Mouse (Mus musculus): ENCODE measurements around the gene Tram1l1.
"Not testable (repeated sequence)": the region's sequence is repeated elsewhere in the genome, so short reads cannot be mapped to it uniquely, and the experiment has no call there.

The Tram1l1 gene

DNA sequence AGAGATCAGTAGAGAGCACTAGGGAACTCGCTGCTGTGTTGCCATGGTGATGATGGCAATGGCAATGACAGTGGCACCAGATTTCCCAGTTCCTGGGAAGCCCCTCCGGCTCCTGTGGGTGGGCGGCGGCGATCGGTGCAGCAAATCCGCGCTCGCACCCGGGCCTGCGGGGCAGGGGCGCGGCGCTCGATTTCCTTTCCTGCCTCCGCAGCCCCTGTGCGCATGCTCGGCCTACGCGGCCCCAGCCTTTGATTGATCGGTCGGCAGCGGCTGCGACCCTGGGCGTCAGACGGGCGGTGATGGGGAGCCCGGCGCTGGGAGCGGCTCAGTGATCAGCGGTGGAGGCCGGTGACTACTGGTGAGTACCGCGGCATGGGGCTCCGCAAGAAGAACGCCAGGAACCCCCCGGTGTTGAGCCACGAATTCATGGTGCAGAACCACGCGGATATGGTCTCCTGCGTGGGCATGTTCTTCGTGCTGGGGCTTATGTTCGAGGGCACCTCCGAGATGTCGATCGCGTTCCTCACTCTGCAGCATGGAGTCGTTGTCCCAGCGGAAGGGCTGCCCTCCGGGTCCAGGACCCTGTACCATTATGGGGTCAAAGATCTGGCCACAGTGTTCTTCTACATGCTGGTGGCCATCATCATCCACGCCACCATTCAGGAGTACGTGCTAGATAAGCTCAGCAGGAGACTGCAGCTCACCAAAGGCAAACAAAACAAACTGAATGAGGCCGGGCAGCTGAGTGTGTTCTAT, at the start of gene Tram1l1:
TSS of gene Tram1l1 (plus strand) at position 35 of the 756 bp plus-strand sequence.
- DNase-seq (ENCODE audit: extremely low read depth, low read depth, low spot score): no peak

DNA sequence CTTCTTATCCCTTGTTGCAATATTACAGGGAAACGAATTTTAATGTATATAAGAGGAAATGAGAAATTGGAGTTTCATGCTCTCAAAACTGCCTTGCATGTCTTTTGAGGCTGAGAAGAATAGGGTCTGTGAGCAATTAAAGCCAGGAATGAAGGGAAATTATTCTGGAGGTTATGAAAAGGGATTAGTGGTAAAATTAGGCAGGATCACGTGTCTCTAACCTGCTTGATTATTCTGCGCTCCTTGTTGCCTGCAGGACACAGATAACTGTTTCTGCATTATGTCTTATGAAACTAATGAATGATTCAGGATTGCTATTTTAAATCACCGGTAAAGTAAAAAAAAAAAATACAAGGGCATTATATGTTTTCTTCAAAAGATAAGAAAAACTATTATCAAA, 49.4 kb upstream of the Tram1l1 start:
- DNase-seq (ENCODE audit: extremely low read depth, low read depth, low spot score): no peak

- DNase-seq (ENCODE audit: extremely low read depth, low read depth, low spot score): no peak
These were observed 49.0 kb upstream of the Tram1l1 start for GRCm38 (mm10) chr3:124271668-124272067.

GRCm38 (mm10) chr3:124272465-124273089, 48.1 kb upstream of the Tram1l1 start:
- no peak for DNase-seq (ENCODE audit: extremely low read depth, low read depth, low spot score)

DNA sequence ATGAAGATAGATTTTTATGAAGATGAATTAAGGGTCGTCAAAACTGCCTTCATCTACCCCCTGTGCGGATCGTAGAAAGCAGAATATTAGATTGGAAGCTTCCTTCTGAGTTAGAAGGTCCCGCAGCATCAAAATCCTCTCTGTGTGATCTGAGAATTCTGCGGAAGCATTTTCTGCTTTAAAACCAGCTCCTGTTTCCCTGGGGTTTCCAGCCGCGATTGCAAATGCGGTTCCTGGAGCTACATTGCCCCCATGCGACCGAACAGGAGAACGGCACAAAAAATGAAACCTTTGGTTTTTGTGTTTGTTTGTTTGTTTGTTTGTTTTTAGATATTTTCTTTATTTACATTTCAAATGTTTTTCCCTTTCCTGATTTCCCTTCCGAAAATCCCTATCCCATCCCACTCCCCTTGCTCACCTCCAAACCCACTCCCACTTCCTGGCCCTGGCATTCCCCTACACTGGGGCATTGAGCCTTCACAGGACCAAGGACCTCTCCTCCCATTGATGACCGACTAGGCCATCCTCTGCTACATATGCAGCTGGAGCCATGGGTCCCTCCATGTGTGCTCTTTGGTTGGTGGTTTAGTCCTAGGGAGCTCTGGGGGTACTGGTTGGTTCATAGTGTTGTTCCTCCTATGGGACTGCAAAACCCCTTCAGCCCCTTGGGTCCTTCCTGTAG, 45.6 kb upstream of the Tram1l1 start:
- DNase-seq (ENCODE audit: extremely low read depth, low read depth, low spot score): not testable (repeated sequence)

DNA sequence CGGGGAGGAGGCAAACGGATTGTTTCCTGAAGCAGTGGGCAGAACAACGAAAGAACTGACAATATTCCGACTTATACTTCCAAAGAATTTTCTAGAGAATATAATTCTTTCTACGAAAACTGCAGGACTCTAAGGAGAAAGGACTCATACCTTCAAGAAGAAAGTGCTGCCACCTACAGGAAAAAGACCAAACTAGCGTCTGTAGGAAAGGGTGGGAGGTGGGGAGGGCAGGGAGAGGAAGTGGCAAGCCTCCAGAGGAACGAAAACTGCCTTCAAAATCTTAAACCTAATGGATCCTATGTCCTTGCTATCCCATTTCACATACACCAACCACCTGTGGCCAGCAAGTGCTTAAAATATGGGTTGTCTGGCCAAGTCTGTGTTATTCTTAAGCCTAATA, 31.7 kb upstream of the Tram1l1 start:
- DNase-seq (ENCODE audit: extremely low read depth, low read depth, low spot score): not testable (repeated sequence)

DNA sequence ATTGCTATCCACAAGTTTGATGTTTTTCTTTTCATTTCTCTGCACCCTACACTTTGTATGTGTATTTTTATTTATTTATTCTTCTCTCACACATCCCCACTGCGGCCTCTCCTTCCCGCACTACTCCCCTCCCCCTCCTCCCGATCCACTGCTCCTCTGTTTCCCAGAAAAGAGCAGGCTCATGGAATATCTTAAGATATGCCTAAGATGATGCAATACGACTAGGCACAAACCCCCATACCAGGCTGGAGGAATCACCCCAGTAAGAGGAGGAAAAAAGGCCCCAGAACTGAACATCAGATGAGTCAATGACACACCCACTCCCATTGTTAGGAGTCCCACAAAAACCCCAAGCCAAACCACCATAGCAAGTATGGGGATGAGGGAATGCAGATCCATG, 1.4 kb upstream of the Tram1l1 start:
- DNase-seq (ENCODE audit: extremely low read depth, low read depth, low spot score): no peak

GRCm38 (mm10) chr3:124320398-124320797, 257 bp upstream of the Tram1l1 start:
- no peak for DNase-seq (ENCODE audit: extremely low read depth, low read depth, low spot score)

DNA sequence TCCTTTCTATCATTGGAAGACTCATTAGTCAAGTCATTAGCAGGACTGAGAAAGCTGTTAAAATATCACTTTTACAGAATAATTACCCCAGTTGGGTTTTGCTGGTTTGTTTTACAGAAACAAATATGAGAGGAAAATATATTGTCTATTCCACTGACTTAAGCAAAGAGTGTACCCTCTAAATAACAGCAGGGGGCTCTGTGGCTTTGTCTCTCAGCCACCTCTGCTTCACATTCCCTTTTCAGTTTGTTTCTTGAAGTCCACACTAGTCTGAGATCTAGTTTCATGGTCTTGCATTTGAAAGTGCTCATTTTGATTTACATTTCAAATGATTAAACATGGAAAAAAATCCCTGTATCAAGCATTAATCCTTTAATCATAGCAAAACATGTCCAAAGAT, 25.8 kb downstream of the Tram1l1 start:
- no peak for DNase-seq (ENCODE audit: extremely low read depth, low read depth, low spot score)

DNA sequence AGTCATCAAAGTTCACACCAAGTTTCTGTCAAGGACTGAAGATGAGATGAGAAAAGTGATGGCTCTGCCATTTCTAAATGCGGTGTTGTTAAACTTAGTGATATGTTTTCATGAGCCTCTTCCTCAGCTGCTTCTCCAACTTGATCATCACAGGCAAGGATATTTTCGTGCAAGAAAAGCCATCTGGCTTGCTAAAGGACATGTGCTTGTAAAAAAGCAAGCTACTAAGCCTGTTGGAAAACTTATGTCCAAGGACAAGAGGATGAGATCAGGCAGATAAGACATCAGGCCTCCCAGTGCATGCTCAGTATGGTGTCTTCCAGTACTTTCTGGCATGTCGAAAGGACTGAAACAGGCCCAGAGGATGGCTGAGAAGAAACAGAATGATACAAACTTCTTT, 36.9 kb downstream of the Tram1l1 start:
- DNase-seq (ENCODE audit: extremely low read depth, low read depth, low spot score): no peak

- no peak for DNase-seq (ENCODE audit: extremely low read depth, low read depth, low spot score)
These were observed 51.4 kb downstream of the Tram1l1 start for GRCm38 (mm10) chr3:124372031-124372430.

Data from fat pad, adult 2 months (tissue).